Mouse (Mus musculus) limb, embryonic 11.5 days (tissue): ENCODE data around the gene Myo15. TPM values are rescaled to one million over a fixed set of nuclear protein-coding genes. Genes with fewer than 3 reads are reported as not detected.

ENCODE experiments used
- ATAC-seq: fragments of 200-750 bp; cut with Nextera tagmentation; 2 replicates; pipeline ENCODE4 v1.8.0; 2017; ENCODE audit warnings: low read depth; ENCODE audit not compliant: insufficient number of reproducible peaks, low FRiP score, low TSS enrichment
- DNase-seq: peaks from one replicate; pipeline ENCODE4 v3.0.0-alpha.2; 2015; ENCODE audit warnings: low spot score
- H3K27ac ChIP-seq: fragments of 300-500 bp; sonication (generic); replicated peaks from 2 replicates; pipeline ENCODE4 v1.5.1; 2014; ENCODE audit warnings: low read depth, mild to moderate bottlenecking, low read length
- H3K27me3 ChIP-seq: fragments of 300-500 bp; sonication (generic); 2 replicates; pipeline ENCODE4 v1.6.1; 2014; ENCODE audit warnings: mild to moderate bottlenecking, low read length, mixed read lengths; ENCODE audit not compliant: control insufficient read depth, insufficient read depth
- H3K36me3 ChIP-seq: fragments of 300-500 bp; sonication (generic); 2 replicates; pipeline ENCODE4 v1.6.1; 2014; ENCODE audit warnings: mild to moderate bottlenecking, low read length, moderate library complexity, mixed read lengths; ENCODE audit not compliant: control insufficient read depth, insufficient read depth
- H3K4me1 ChIP-seq: fragments of 300-500 bp; sonication (generic); 2 replicates; pipeline ENCODE4 v1.6.1; 2014; ENCODE audit warnings: low read length, mixed read lengths; ENCODE audit not compliant: control insufficient read depth, insufficient read depth
- H3K4me2 ChIP-seq: fragments of 300-500 bp; sonication (generic); 2 replicates; pipeline ENCODE4 v1.6.1; 2014; ENCODE audit warnings: low read depth, mild to moderate bottlenecking, moderate library complexity; ENCODE audit not compliant: severe bottlenecking
- H3K4me3 ChIP-seq: fragments of 300-500 bp; sonication (generic); 2 replicates; pipeline ENCODE4 v1.5.1; 2014; ENCODE audit warnings: low read depth, low read length
- H3K9ac ChIP-seq: fragments of 300-500 bp; sonication (generic); 2 replicates; pipeline ENCODE4 v1.6.1; 2014; ENCODE audit warnings: mild to moderate bottlenecking, low read length
- H3K9me3 ChIP-seq: fragments of 300-500 bp; sonication (generic); 2 replicates; pipeline ENCODE4 v1.6.1; 2016; ENCODE audit warnings: low read length; ENCODE audit not compliant: control insufficient read depth
- WGBS: fragments of 180-500 bp; shearing (Covaris S2); extraction: QIAGEN DNeasy Blood & Tissue Kit; methylation state at CpG from one replicate; pipeline ENCODE4 v1.1.7; 2014; 5-methylcytosine and 5-hydroxymethylcytosine counted together
- polyA plus RNA-seq: library from polyadenylated mRNA; unstranded; fragments of >200 nt; fragmentation: Nextera tagmentation; extraction: Ambion mirVana; gene quantifications from 2 replicates; pipeline ENCODE4 v1.2.1, GENCODE M21; 2014

The Myo15 gene
- polyA plus RNA-seq, 1 experiment from 2014 or later, result 0.17 TPM

- no peak overlapping the region for H3K27ac ChIP-seq
- ATAC-seq, result no peak
- no peaks in the 10 kb centered on the region; the same call in 1 of the 2 replicates for H3K36me3 ChIP-seq
- no peaks in the 10 kb centered on the region for H3K9me3 ChIP-seq
- DNase-seq, result no peak
- H3K27me3 ChIP-seq, result no peaks in the 10 kb centered on the region
- H3K9ac ChIP-seq, result 0 out of 2 replicates have a peak overlapping the region, but pooled peaks have one; percentile 17
- no peak overlapping the region for H3K4me3 ChIP-seq
- no peak overlapping the region for H3K4me2 ChIP-seq
- WGBS, result 87% methylated on average over 5 of the region's 5 CpGs
- H3K4me1 ChIP-seq, result peaks cover 4% of the 10 kb centered on the region; the same call in 1 of the 2 replicates
Observed at GRCm38 (mm10) chr11:60475668-60476362, 6.7 kb downstream of the Myo15 start.

GRCm38 (mm10) chr11:60478121-60478520 lies 9.0 kb downstream of the Myo15 start:
- Histone ChIP-seq H3K36me3 (no peaks in the 10 kb centered on the region; the same call in 1 of the 2 replicates), H3K4me3 (no peak overlapping the region), H3K27ac (no peak overlapping the region), H3K4me2 (peak overlapping the region; percentile 15; the same call in 1 of the 2 replicates), H3K9me3 (no peaks in the 10 kb centered on the region), H3K9ac (no peak overlapping the region), H3K4me1 (peaks cover 4% of the 10 kb centered on the region; the same call in 1 of the 2 replicates), H3K27me3 (no peaks in the 10 kb centered on the region)
- DNase-seq, result peak; percentile 31
- ATAC-seq, result no peak
- 34% methylated on average over 17 of the region's 17 CpGs for WGBS

GRCm38 (mm10) chr11:60486267-60486666 lies 17.1 kb downstream of the Myo15 start:
- DNase-seq, result no peak
- ATAC-seq, result no peak
- H3K36me3 ChIP-seq, result no peaks in the 10 kb centered on the region
- no peak overlapping the region for H3K9ac ChIP-seq
- no peaks in the 10 kb centered on the region for H3K4me1 ChIP-seq
- H3K4me2 ChIP-seq, result no peak overlapping the region
- no peaks in the 10 kb centered on the region for H3K27me3 ChIP-seq
- H3K27ac ChIP-seq, result no peak overlapping the region
- WGBS, result 68% methylated on average over 3 of the region's 3 CpGs
- no peaks in the 10 kb centered on the region for H3K9me3 ChIP-seq
- no peak overlapping the region for H3K4me3 ChIP-seq

GRCm38 (mm10) chr11:60492726-60493125 lies 23.6 kb downstream of the Myo15 start:
- H3K4me2 ChIP-seq, result no peak overlapping the region
- no peaks in the 10 kb centered on the region for H3K27me3 ChIP-seq
- no peaks in the 10 kb centered on the region for H3K9me3 ChIP-seq
- H3K4me1 ChIP-seq, result no peaks in the 10 kb centered on the region
- no peak overlapping the region for H3K4me3 ChIP-seq
- H3K36me3 ChIP-seq, result no peaks in the 10 kb centered on the region
- no peak overlapping the region for H3K27ac ChIP-seq
- DNase-seq, result no peak
- ATAC-seq, result no peak
- WGBS, result 86% methylated on average over 5 of the region's 5 CpGs
- H3K9ac ChIP-seq, result no peak overlapping the region

- DNase-seq (no peak), ATAC-seq (no peak)
- Histone ChIP-seq H3K4me2 (no peak overlapping the region), H3K36me3 (no peaks in the 10 kb centered on the region), H3K27me3 (no peaks in the 10 kb centered on the region), H3K9ac (no peak overlapping the region), H3K4me3 (no peak overlapping the region), H3K9me3 (no peaks in the 10 kb centered on the region), H3K4me1 (no peaks in the 10 kb centered on the region), H3K27ac (no peak overlapping the region)
- WGBS, result 69% methylated on average over 2 of the region's 2 CpGs
Observed at GRCm38 (mm10) chr11:60495692-60496091, 26.6 kb downstream of the Myo15 start.

GRCm38 (mm10) chr11:60507281-60507680 lies 38.1 kb downstream of the Myo15 start:
- Histone ChIP-seq H3K4me1 (no peaks in the 10 kb centered on the region), H3K27ac (no peak overlapping the region), H3K9ac (no peak overlapping the region), H3K9me3 (no peaks in the 10 kb centered on the region), H3K36me3 (no peaks in the 10 kb centered on the region), H3K27me3 (peaks cover 12% of the 10 kb centered on the region), H3K4me3 (no peak overlapping the region), H3K4me2 (no peak overlapping the region)
- ATAC-seq (no peak), DNase-seq (no peak)
- WGBS, result 83% methylated on average over 13 of the region's 13 CpGs

GRCm38 (mm10) chr11:60508950-60509349 lies 39.8 kb downstream of the Myo15 start:
- ATAC-seq, result peak; percentile 23; the same call in 1 of the 2 replicates
- H3K27me3 ChIP-seq, result peaks cover 12% of the 10 kb centered on the region
- no peaks in the 10 kb centered on the region for H3K36me3 ChIP-seq
- H3K27ac ChIP-seq, result no peak overlapping the region
- 7% methylated on average over 11 of the region's 11 CpGs for WGBS
- H3K4me1 ChIP-seq, result no peaks in the 10 kb centered on the region
- peak overlapping the region; percentile 31 for H3K4me3 ChIP-seq
- DNase-seq, result peak; percentile 42
- peak overlapping the region; percentile 22; the same call in 1 of the 2 replicates for H3K9ac ChIP-seq
- H3K4me2 ChIP-seq, result peak overlapping the region; percentile 41
- no peaks in the 10 kb centered on the region for H3K9me3 ChIP-seq

- H3K4me2 ChIP-seq, result peak overlapping the region; percentile 41
- H3K9me3 ChIP-seq, result no peaks in the 10 kb centered on the region
- peak overlapping the region; percentile 18 for H3K9ac ChIP-seq
- H3K27ac ChIP-seq, result no peak overlapping the region
- no peaks in the 10 kb centered on the region for H3K4me1 ChIP-seq
- 0% methylated on average over 25 of the region's 25 CpGs for WGBS
- H3K4me3 ChIP-seq, result peak overlapping the region; percentile 31
- peak; percentile 65; the same call in 1 of the 2 replicates for ATAC-seq
- H3K27me3 ChIP-seq, result peaks cover 12% of the 10 kb centered on the region
- no peaks in the 10 kb centered on the region for H3K36me3 ChIP-seq
- peak; percentile 65 for DNase-seq
Observed at GRCm38 (mm10) chr11:60509500-60509899, 40.4 kb downstream of the Myo15 start.
